Mouse (Mus musculus): ENCODE results near the gene Map1b. TPM values are rescaled to one million over a fixed set of nuclear protein-coding genes. Genes with fewer than 3 reads are reported as not detected.

Map1b gene
- total RNA-seq, 2 experiments from 2014 or later = 7.7 to 13.8 TPM

DNA sequence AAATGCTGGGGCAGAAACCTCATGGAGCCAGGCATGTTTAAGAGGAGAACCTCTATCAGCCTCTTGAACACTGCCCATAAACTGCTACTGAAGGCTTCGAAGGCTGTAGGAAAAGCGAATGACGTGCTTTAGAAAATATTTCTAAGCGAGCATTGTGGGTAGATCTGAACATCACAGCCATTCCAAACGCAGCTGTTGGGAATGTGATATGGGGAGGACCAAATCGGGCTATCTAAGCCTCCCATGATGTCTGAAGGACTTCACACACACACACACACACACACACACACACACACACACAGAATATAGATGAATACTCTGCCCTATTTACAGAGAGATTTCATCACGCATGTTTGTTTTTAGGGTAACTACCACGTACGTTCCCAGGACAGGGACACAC, 44.3 kb downstream of the Map1b start:
- no peak for DNase-seq
- TF ChIP-seq CTCF (IDR thresholded peaks at IDR 0.05) = no peak
- intact Hi-C loops (cut with DNase I) = no loop called here
- H3K4me3 ChIP-seq = no peak overlapping the region
- H3K27ac ChIP-seq = no peak overlapping the region

DNA sequence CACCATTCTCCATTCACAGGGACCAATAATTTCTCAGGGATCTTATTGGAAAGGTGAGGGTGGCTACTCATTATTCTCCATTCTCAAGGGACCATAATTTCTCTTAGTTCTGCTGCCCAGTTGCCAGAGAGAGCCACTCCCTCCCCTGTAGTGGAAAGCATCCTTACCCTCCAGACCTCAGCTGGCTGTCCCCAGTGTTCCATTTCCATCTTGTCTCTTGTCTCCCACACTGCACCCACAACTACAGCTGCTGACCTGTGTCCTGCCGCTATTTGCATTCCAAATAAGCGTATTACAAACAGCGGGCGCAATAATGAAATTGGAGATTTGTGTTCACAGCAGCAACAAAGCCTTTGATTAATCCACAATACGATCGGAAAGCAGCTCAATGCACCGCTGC, 46.3 kb downstream of the Map1b start:
- H3K27ac ChIP-seq = no peak overlapping the region
- DNase-seq = no peak
- no peak overlapping the region for H3K4me3 ChIP-seq
- intact Hi-C loops (cut with DNase I) = no loop called here
- TF ChIP-seq CTCF (IDR thresholded peaks at IDR 0.05) = no peak

DNA sequence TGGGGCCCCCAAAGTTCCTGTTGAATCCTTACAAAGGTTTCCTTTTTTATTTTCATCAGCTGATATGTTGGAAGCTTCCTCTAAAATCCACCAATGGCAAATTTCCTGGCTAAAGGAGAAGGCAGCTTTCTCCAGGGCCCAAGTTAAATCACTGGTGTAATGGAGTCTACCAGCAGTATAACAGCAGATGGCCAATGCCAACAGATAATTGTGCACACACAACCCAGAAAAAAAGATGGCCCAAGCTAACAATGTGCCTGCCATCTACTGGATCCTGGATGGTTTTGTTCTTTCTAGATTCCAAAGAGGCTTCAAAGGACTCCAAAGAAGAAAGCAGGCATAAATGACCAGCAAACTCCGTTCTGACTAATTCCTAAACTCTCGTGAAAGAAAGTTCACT, 48.1 kb downstream of the Map1b start:
- intact Hi-C loops (cut with DNase I) = no loop called here
- Histone ChIP-seq H3K4me3 (no peak overlapping the region), H3K27ac (no peak overlapping the region)
- no peak for TF ChIP-seq CTCF (IDR thresholded peaks at IDR 0.05)
- DNase-seq = no peak

DNA sequence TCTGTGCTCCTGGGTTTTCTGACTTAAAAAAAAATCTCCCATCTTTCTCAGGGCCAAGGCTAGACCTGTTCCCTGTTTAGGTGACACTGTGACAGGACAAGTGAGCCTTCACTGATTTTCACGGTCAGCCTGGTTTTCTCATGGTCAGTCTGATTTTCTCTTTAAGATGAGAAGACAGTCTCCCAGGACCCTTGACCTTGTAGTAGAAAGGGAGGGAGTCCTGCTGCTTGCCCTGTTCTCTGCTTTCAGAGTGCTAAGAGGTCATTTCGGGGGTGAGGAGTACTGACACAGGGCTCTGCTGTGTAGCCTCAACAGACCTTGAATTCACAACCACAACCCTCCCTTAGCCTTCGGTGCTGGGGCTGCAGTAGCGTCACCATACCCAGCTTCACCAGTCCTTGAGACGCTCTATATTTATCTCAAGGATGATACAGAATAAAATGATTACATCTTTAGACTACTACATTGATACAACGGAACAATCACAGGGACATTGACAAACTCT, 49.5 kb downstream of the Map1b start:
- Histone ChIP-seq H3K4me3 (no peak overlapping the region), H3K27ac (no peak overlapping the region)
- no peak for DNase-seq
- TF ChIP-seq CTCF (IDR thresholded peaks at IDR 0.05) = no peak
- intact Hi-C loops (cut with DNase I) = no loop called here

DNA sequence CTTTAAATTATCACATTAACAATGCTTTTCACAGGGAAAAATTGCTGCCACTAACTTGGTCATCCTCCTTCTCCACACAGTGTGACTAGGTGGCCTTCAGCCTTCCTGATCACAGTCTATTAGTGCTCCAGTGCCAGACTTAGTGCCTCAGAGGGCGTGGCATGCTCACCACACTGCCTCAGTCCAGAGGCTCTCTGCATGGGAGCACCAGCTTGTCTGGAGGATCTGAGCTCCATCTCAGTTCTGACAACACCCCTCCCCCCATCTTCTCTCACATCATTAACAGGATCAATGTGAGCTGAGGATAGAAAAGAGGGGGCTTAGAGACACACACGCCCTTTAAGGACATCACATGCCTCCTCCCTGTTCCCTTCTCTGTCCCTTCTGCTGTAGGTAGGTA, 50.3 kb downstream of the Map1b start:
- no peak overlapping the region for H3K4me3 ChIP-seq
- no peak overlapping the region for H3K27ac ChIP-seq
- intact Hi-C loops (cut with DNase I) = no loop called here
- no peak for TF ChIP-seq CTCF (IDR thresholded peaks at IDR 0.05)
- no peak for DNase-seq

DNA sequence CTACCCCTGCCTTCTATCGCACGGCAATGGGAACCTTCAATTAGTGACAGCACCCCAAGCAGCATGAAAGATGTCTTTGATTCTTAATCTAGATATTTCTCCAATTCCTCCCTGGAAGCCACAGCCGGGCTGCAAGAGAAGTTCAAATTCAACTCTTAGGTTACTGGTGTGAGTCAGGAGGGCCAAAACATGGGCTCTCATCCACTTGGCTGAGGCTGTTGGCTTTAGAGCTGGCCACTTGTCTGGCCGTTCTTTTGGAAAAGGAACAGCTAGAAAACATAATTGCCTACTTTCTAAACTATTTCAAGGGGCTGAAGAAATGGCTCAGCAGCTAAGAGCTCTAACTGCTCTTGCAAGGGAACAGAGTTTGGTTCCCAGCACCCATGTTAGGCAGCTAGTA, 51.8 kb downstream of the Map1b start:
- intact Hi-C loops (cut with DNase I) = no loop called here
- Histone ChIP-seq H3K27ac (peak overlapping the region; percentile 73), H3K4me3 (no peak overlapping the region)
- TF ChIP-seq CTCF (IDR thresholded peaks at IDR 0.05) = no peak
- peak; percentile 85 for DNase-seq

DNA sequence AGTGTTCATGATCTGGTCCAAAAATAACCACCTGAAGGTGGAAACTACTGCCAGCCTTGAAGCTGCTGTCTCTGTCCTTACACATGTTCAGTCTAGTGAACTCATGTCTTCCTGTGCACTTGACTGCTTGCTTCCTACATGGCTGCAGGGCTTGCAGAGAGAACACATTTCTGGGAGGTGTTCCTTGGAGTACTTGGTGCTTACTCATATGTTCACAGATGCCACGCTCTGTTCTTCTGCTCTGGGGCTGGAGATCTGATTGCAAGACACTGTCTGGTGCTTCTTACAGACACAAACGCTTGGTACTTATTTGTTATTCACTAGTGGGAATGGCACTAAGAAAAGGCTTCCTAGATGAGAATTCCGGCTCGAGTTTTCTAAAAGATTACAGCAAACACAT, 54.5 kb downstream of the Map1b start:
- intact Hi-C loops (cut with DNase I) = no loop called here
- DNase-seq = no peak
- H3K4me3 ChIP-seq = no peak overlapping the region
- TF ChIP-seq CTCF (IDR thresholded peaks at IDR 0.05) = no peak
- no peak overlapping the region for H3K27ac ChIP-seq

DNA sequence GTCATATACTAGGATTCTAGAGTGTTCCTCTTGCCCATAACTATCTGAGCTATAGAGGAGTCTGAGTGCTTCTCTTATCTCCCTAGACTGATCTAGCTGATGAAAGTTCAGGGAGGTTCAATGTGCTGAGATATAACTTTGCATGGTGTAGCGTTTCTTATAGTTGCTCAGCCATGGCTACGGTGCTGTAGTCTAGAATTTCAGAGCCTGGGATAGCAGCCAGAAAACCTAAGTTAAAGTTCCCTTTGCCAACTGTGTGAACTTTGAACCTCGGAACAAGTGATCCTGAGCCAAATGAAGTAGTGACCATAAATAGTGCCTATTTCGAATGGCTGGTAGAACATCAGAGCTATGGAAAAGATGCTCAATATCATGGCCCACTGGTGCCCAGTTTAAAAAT, 56.7 kb downstream of the Map1b start:
- DNase-seq = peak; percentile 44
- Histone ChIP-seq H3K4me3 (no peak overlapping the region), H3K27ac (peak overlapping the region; percentile 77)
- intact Hi-C loops (cut with DNase I) = no loop called here
- no peak for TF ChIP-seq CTCF (IDR thresholded peaks at IDR 0.05)

DNA sequence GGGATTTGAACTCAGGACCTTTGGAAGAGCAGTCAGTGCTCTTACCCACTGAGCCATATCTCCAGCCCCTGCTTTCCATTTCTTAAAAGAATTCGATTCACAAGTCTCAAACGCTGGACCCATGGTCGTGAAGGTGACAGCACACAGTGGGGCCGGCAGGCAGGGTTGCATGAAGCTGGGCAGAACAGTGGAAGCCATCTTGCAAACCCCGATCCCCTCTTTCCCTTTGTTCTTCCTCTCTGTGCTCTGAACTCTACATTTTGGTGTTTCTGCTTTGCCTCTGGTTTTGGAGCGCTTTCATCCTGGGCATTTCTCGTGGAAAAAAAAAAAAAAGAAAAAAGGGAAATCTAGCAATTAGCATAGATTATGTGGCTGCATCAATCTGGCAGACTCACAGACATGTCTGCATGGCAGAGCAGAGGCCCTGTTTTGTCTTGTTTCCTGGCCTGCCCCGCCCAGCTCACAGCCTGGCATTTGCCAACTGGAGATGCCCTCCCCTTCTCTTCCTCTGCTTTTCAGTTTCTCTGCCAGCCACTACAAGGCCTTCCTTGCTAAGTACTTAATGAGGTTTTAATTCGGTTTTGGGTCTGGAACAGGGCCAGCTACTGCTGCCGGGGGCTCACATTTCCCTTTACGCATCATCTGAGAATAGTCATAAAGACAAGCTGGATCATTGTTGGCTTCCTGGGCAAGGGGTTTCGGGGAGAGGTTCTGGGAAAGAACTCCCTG, 57.5 kb downstream of the Map1b start:
- intact Hi-C loops (cut with DNase I) = no loop called here
- no peak for TF ChIP-seq CTCF (IDR thresholded peaks at IDR 0.05)
- Histone ChIP-seq H3K4me3 (no peak overlapping the region), H3K27ac (peak overlapping the region; percentile 77)
- DNase-seq = peak; percentile 55

DNA sequence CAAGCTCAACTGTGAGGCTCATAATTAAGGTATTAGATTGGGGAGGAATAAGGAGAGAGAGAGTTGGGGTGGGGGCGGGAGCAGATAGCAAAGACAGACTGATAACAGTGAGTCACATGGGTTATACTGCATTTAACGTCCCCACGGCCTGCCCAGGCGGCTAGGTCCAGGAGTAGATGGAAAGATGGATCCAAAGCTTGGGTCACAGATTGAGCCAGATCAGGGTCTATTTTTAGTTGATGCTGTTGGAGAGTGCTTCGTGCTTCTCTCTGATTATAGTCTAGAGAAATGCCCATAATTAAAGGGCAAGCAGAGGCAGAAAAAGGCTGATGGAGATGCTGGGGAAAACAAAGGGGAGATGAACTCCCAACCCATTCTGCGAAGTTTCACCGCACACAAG, 61.4 kb downstream of the Map1b start:
- H3K4me3 ChIP-seq = no peak overlapping the region
- DNase-seq = no peak
- TF ChIP-seq CTCF (IDR thresholded peaks at IDR 0.05) = no peak
- intact Hi-C loops (cut with DNase I) = no loop called here
- H3K27ac ChIP-seq = peak overlapping the region; percentile 73

DNA sequence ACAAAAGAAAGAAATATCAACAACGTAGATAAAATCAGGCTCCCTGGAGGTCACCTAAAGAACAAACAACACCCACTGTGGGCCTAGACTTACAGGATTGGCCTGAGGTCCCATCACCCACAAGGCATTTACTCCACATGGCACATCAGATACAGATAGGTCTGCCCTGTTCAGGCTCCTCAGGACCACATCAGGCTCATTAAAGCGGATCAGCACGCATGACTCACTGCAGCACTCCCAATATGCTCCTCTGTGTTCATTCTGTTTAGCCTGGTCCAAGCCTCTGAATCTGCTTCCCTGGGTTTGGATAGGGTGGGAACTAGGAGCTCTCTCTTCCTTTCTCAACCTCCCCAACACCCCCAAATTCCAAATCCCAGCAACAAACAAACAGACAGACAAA, 63.9 kb downstream of the Map1b start:
- intact Hi-C loops (cut with DNase I) = no loop called here
- no peak for TF ChIP-seq CTCF (IDR thresholded peaks at IDR 0.05)
- DNase-seq = no peak
- H3K27ac ChIP-seq = no peak overlapping the region
- H3K4me3 ChIP-seq = no peak overlapping the region

DNA sequence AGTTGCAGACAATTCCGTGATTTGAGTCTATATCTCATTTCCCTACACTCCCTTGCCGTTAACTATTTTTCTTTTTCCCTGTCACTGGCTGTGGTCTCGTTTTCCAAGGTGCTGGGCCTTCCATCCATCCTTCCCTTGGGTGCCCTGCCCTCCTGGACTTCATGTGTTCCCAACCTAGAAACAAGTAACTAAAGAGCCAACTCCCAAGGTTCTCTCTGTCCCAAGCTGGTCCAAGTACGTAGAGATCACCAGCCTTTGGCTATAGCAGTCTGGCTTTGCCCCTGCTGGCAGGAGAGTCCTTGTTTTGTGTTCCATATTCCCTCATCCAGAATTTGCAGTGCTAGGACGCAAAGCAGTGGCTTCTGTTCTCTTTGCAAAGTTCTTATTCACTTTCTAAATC, 65.1 kb downstream of the Map1b start:
- no peak for DNase-seq
- TF ChIP-seq CTCF (IDR thresholded peaks at IDR 0.05) = no peak
- intact Hi-C loops (cut with DNase I) = no loop called here
- Histone ChIP-seq H3K4me3 (no peak overlapping the region), H3K27ac (peak overlapping the region; percentile 35; the same call in 1 of the 2 replicates)

DNA sequence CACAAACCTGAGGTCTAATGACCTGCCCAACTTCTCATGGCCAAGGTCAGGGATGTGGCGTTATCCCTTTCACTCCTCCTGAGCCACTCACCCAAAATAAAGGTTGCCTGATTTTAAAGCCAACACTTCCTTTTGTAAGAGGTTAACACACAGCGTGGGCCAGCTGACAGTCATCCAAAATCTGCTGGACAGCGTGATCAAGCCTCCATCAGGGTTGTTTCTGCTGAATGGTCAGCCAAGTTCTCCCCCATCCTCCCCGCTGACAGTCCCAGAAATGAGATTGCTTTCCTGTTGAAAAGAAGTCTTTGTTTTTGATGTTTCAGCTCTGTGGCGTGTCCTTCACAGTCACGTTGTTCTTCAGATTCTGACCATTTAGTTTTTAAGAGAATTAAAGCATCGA, 65.6 kb downstream of the Map1b start:
- no peak overlapping the region for H3K4me3 ChIP-seq
- intact Hi-C loops (cut with DNase I) = no loop called here
- H3K27ac ChIP-seq = peak overlapping the region; percentile 35
- no peak for TF ChIP-seq CTCF (IDR thresholded peaks at IDR 0.05)
- DNase-seq = peak; percentile 58

DNA sequence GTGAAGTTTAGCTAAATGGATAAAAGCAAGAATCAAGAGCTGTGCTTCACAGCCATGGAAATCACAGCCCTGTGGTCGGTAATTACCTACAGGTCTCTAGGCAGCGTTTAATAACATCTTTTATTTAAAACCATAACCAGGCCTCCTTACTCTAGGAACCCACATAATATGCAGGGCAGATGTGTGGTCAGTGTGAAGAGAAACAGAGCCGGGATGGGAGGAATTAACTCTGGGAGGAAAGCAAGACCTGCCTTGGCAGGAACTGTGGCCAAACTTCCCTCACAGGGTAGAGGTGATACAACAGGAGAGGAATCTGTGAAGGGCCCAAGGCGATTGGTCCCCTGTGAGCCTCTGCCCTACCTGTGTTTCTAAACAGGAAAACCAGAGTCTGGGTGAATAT, 66.8 kb downstream of the Map1b start:
- no peak for DNase-seq
- H3K27ac ChIP-seq = no peak overlapping the region
- intact Hi-C loops (cut with DNase I) = no loop called here
- TF ChIP-seq CTCF (IDR thresholded peaks at IDR 0.05) = no peak
- H3K4me3 ChIP-seq = no peak overlapping the region
